Mouse (Mus musculus) MN1 (cell line): ENCODE measurements at regions not wholly inside any gene's neighbourhood (a gene's known extent, or its start where the extent isn't known, plus 50 kb on each side); places are given as distances from the start of the nearest gene placed in this dataset.
"Not testable (repeated sequence)": the region's sequence is repeated elsewhere in the genome, so short reads cannot be mapped to it uniquely, and the experiment has no call there.

ENCODE experiments used
- DNase-seq: peaks from one replicate; pipeline ENCODE4 v3.0.0-alpha.2; 2016; ENCODE audit warnings: low spot score

- DNase-seq, result no peak
These were observed 53.4 kb upstream of the Castor2 start for GRCm38 (mm10) chr5:134046086-134046485.

GRCm38 (mm10) chr5:134042938-134043337, 56.6 kb upstream of the Castor2 start:
- DNase-seq, result not testable (repeated sequence)

- no peak for DNase-seq
These were observed 72.1 kb upstream of the Castor2 start for GRCm38 (mm10) chr5:134027316-134027966.

- DNase-seq, result no peak
These were observed 79.7 kb upstream of the Castor2 start for GRCm38 (mm10) chr5:134019651-134020432.

GRCm38 (mm10) chr5:134014257-134015163, 85.0 kb upstream of the Castor2 start:
- DNase-seq, result peak; percentile 98

- DNase-seq, result no peak
These were observed 86.3 kb upstream of the Castor2 start for GRCm38 (mm10) chr5:134013206-134013605.

- DNase-seq, result no peak
These were observed 89.7 kb upstream of the Castor2 start for GRCm38 (mm10) chr5:134009843-134010242.

GRCm38 (mm10) chr5:134007127-134007771, 92.3 kb upstream of the Castor2 start:
- no peak for DNase-seq

- peak; percentile 97 for DNase-seq
These were observed 92.9 kb upstream of the Castor2 start for GRCm38 (mm10) chr5:134006470-134007126.

- DNase-seq, result no peak
These were observed 93.5 kb upstream of the Castor2 start for GRCm38 (mm10) chr5:134006001-134006400.

- no peak for DNase-seq
These were observed 99.4 kb upstream of the Castor2 start for GRCm38 (mm10) chr5:134000100-134000499.

- no peak for DNase-seq
These were observed 99.8 kb upstream of the Castor2 start for GRCm38 (mm10) chr5:133999698-134000097.

GRCm38 (mm10) chr5:133991994-133992393, 107.5 kb upstream of the Castor2 start:
- no peak for DNase-seq

GRCm38 (mm10) chr5:133991556-133991955, 108.0 kb upstream of the Castor2 start:
- DNase-seq, result peak; percentile 89

GRCm38 (mm10) chr5:133983249-133983966, 116.1 kb upstream of the Castor2 start:
- DNase-seq, result no peak

- DNase-seq, result no peak
These were observed 129.0 kb upstream of the Castor2 start for GRCm38 (mm10) chr5:133970421-133970914.

- DNase-seq, result no peak
These were observed 136.2 kb upstream of the Castor2 start for GRCm38 (mm10) chr5:133963301-133963700.

- no peak for DNase-seq
These were observed 158.7 kb upstream of the Castor2 start for GRCm38 (mm10) chr5:133940841-133941240.

- no peak for DNase-seq
These were observed 159.5 kb upstream of the Castor2 start for GRCm38 (mm10) chr5:133940030-133940429.
